Mouse (Mus musculus): Measurements from ENCODE around the gene Tanc2.

- TF ChIP-seq CTCF (IDR thresholded peaks at IDR 0.05 in 2 of 3, conservative IDR thresholded peaks at IDR 0.05 in 1 of 3; ENCODE audit: control insufficient read depth in 1 of 3, insufficient read depth in 1 of 3, low read depth in 2 of 3, low read length in 3 of 3, poor library complexity in 1 of 3, severe bottlenecking in 1 of 3) (no peak), POLR2A (IDR thresholded peaks at IDR 0.05; ENCODE audit: control insufficient read depth in 1 of 2, insufficient read depth in 1 of 2, low read depth in 1 of 2, low read length in 2 of 2, poor library complexity in 1 of 2) (no peak)
Observed at GRCm38 (mm10) chr11:105792501-105792900, 202.7 kb downstream of the Tanc2 start.

All from MEL (cell line).